Mouse (Mus musculus) olfactory bulb, adult 2 months (tissue): ENCODE measurements around the gene Slc5a2.

Experiments used
- CTCF ChIP-seq: fragments of 200-500 bp; IDR thresholded peaks from 2 replicates; pipeline ENCODE4 v1.5.1; 2012; ENCODE audit warnings: low read depth, mild to moderate bottlenecking, low read length, moderate library complexity; ENCODE audit not compliant: insufficient read depth
- POLR2A ChIP-seq: fragments of 200-500 bp; IDR thresholded peaks from 2 replicates; pipeline ENCODE4 v1.6.1; 2012; ENCODE audit warnings: mild to moderate bottlenecking, low read depth, low read length, moderate library complexity; ENCODE audit not compliant: insufficient read depth

DNA sequence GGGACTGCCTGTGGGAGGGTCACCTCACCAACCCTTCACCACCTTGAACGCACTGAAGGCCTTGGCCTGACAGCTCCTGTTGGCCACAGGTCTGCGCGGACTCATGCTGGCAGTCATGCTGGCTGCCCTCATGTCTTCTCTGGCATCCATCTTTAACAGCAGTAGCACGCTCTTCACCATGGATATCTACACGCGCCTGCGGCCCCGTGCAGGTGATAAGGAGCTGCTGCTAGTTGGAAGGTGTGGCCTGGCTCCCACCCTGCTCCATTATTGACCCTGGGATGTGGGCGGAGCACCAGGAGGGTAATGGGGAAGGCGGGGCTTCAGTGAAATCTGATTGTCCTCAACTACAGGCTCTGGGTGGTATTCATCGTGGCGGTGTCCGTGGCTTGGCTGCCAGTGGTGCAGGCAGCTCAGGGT is 5.0 kb downstream of the Slc5a2 start:
- no peak for TF ChIP-seq CTCF
- TF ChIP-seq POLR2A, result no peak
